Mouse (Mus musculus) small intestine, adult 2 months (tissue): ENCODE data around the gene Ttc7b. TPM values are rescaled to one million over a fixed set of nuclear protein-coding genes. Genes with fewer than 3 reads are reported as not detected.

Experiments used
- H3K27ac ChIP-seq: fragments of 200-500 bp; 2 replicates; pipeline ENCODE4 v1.5.1; 2012; ENCODE audit warnings: low read depth, low read length, control low read depth, inconsistent platforms; ENCODE audit not compliant: insufficient read depth
- H3K27me3 ChIP-seq: fragments of 200-500 bp; 2 replicates; pipeline ENCODE4 v1.6.1; 2012; ENCODE audit warnings: mild to moderate bottlenecking, moderate library complexity, low read length, inconsistent platforms; ENCODE audit not compliant: control insufficient read depth, insufficient read depth
- H3K36me3 ChIP-seq: fragments of 200-500 bp; 2 replicates; pipeline ENCODE4 v1.6.1; 2012; ENCODE audit warnings: mild to moderate bottlenecking, low read length, control low read depth, inconsistent platforms; ENCODE audit not compliant: control insufficient read depth, insufficient read depth
- H3K4me1 ChIP-seq: fragments of 200-500 bp; 2 replicates; pipeline ENCODE4 v1.6.1; 2012; ENCODE audit warnings: low read length, inconsistent platforms, mixed read lengths; ENCODE audit not compliant: control insufficient read depth, insufficient read depth, insufficient read length
- H3K4me3 ChIP-seq: fragments of 200-500 bp; 2 replicates; pipeline ENCODE4 v1.5.1; 2012; ENCODE audit warnings: low read depth, mild to moderate bottlenecking, control low read depth, inconsistent platforms, low read length, moderate library complexity
- CTCF ChIP-seq: fragments of 200-500 bp; IDR thresholded peaks from 2 replicates; pipeline ENCODE4 v1.5.1; 2012; ENCODE audit warnings: low read depth, mild to moderate bottlenecking, control low read depth, inconsistent platforms, low read length, moderate library complexity, mixed read lengths; ENCODE audit not compliant: insufficient replicate concordance, insufficient read length; ENCODE audit errors: extremely low read depth
- POLR2A ChIP-seq: fragments of 200-500 bp; IDR thresholded peaks from 2 replicates; pipeline ENCODE4 v1.6.1; 2012; ENCODE audit warnings: low read depth, mild to moderate bottlenecking, control low read depth, inconsistent platforms, low read length, moderate library complexity
- WGBS: fragments of 180-500 bp; shearing (Covaris S2); methylation state at CpG from one replicate; pipeline ENCODE4 v1.1.7; 2018; 5-methylcytosine and 5-hydroxymethylcytosine counted together
- polyA plus RNA-seq: library from polyadenylated mRNA; depleted of rRNA; stranded (reverse); fragments of >200 nt; gene quantifications from 2 replicates; pipeline ENCODE4 v1.2.3, GENCODE M21; 2012

Ttc7b gene
- polyA plus RNA-seq, 1 experiment = 13.0 TPM

DNA sequence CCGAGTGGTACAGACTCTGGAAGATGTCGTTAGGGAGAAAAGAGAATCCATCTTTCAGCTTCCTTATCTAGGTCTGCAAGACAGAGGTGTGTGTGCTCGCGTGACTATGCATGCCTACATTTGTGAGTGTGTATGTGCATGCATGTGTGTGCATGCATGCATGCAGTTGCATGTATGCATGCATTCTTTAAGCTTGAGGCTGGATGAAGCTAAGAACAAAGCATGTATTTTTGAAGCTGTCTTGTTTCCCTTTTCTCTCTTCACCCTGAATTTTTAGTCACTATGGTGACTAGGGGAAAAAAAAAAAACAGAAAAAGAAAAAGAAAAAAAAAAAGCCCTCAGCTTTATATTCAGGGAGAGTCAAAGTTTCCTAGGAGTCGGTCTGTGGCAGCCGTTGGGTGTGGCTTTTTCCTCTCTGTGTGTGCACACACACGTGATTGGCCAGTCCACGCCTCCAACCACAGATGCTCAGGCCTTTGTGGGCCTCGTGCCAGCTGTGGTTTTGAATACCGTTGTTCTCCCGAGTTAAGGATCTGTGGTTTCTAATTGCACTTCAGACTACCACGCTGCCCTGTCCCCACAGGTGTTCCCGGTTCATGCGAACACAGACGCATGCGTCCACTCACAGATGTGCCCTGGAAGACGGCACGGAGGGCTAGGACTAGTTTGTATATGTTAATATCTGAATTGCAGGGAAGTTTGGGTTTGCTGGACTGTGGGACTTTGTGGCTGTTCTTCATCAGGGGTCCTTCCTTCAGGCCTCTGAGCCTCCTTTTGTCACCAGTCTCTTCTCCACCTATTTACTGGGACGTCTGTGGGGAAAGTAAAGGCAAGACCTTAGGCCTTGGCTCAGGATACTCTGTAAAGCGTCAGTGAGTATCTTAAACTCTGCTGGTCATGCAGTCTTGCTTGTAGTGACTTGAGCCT lies 243.8 kb downstream of the Ttc7b start:
- no peak for TF ChIP-seq POLR2A
- no peak for TF ChIP-seq CTCF
- Histone ChIP-seq H3K27ac (peak overlapping the region; percentile 72), H3K4me3 (no peak overlapping the region), H3K36me3 (no peaks in the 10 kb centered on the region), H3K27me3 (no peaks in the 10 kb centered on the region), H3K4me1 (peaks cover 44% of the 10 kb centered on the region)
- 11% methylated on average over 20 of the region's 20 CpGs for WGBS

DNA sequence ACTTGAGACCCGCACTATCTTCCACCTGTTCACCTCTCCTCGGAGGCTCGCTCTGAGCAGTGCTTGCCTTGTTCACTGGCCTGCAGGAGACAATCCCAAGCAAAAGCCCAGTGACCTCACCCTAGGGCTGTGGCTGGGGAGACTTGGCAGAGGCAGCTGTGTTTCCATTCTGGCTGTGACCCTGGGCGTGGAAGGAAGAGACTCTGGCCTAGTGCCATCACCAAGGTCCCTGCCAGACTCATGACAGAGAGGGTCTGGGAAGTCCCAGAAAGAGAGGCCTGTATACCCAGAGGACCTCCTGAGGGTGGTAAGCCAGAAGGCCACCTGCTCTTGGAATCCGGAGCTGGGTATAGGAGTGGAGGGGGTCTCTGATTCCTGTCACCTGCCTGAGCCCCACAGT lies 244.8 kb downstream of the Ttc7b start:
- peaks cover 36% of the 10 kb centered on the region for H3K4me1 ChIP-seq
- no peaks in the 10 kb centered on the region for H3K27me3 ChIP-seq
- H3K4me3 ChIP-seq = no peak overlapping the region
- WGBS = 17% methylated on average over 5 of the region's 5 CpGs
- H3K36me3 ChIP-seq = no peaks in the 10 kb centered on the region
- H3K27ac ChIP-seq = peak overlapping the region; percentile 72; the same call in 1 of the 2 replicates
- no peak for TF ChIP-seq CTCF
- TF ChIP-seq POLR2A = no peak

DNA sequence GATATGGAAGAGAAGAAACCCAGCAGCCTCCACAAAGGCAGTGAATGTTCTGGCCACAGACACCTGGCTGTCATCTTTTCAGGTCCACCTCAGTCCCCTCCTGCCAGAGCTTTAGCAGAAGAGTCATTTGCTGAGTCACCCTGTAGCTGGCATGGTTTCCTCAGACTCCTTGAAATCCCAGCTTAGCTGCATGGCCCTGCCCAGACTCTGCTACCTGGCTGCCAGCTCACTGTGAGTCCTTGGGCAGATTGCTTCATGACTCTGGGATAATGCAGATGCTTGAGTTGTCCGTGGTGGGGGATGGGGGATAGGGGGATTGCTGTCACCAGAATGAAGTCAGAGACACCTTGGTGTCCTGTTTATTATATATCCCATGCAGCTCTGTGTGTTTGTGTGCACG lies 247.6 kb downstream of the Ttc7b start:
- no peaks in the 10 kb centered on the region for H3K27me3 ChIP-seq
- 68% methylated on average over 2 of the region's 2 CpGs for WGBS
- TF ChIP-seq CTCF (no peak), POLR2A (no peak)
- H3K36me3 ChIP-seq = no peaks in the 10 kb centered on the region
- no peak overlapping the region for H3K27ac ChIP-seq
- no peak overlapping the region for H3K4me3 ChIP-seq
- H3K4me1 ChIP-seq = peaks cover 34% of the 10 kb centered on the region

- H3K27me3 ChIP-seq = no peaks in the 10 kb centered on the region
- H3K36me3 ChIP-seq = no peaks in the 10 kb centered on the region
- H3K27ac ChIP-seq = peak overlapping the region; percentile 53; the same call in 1 of the 2 replicates
- no peak overlapping the region for H3K4me3 ChIP-seq
- 30% methylated on average over 9 of the region's 9 CpGs for WGBS
- H3K4me1 ChIP-seq = peaks cover 12% of the 10 kb centered on the region
- TF ChIP-seq POLR2A (no peak), CTCF (no peak)
Observed at GRCm38 (mm10) chr12:100269967-100270662, 250.5 kb downstream of the Ttc7b start.

DNA sequence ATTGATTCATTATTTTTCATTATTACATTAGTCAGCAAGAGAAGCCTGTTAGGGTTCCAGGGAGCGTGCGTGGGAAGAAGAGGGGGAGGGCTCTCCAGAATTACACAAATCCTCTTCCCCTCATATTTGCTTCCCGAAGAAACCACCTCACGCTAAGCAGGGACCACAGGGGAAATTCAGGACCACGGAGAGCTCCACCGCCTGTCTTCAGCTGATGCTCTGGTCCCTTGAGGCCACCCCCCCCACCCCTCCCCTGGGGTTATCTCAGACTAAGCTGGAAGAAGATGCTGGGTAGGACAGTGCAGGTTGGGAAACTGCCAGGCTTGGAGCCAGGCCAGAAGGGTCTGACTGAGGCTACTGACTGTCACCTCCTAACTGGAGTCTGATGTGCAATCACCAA lies 252.6 kb downstream of the Ttc7b start:
- no peak for TF ChIP-seq POLR2A
- no peak for TF ChIP-seq CTCF
- Histone ChIP-seq H3K27me3 (no peaks in the 10 kb centered on the region), H3K27ac (no peak overlapping the region), H3K4me3 (no peak overlapping the region), H3K4me1 (peaks cover 17% of the 10 kb centered on the region), H3K36me3 (no peaks in the 10 kb centered on the region)
- 12% methylated on average over 6 of the region's 6 CpGs for WGBS

- Histone ChIP-seq H3K4me1 (peaks cover 25% of the 10 kb centered on the region), H3K27ac (no peak overlapping the region), H3K4me3 (no peak overlapping the region), H3K27me3 (no peaks in the 10 kb centered on the region), H3K36me3 (no peaks in the 10 kb centered on the region)
- TF ChIP-seq POLR2A (no peak), CTCF (no peak)
- 67% methylated on average over 9 of the region's 9 CpGs for WGBS
Observed at GRCm38 (mm10) chr12:100265546-100266309, 254.9 kb downstream of the Ttc7b start.
